Mouse (Mus musculus) G1E (cell line): ENCODE results near the gene 4632433K11Rik. TPM values are rescaled to one million over a fixed set of nuclear protein-coding genes. Genes with fewer than 3 reads are reported as not detected.

Source experiments
- ATAC-seq: 2 replicates; pipeline ENCODE4 v1.8.0; 2016; ENCODE audit warnings: mild to moderate bottlenecking; ENCODE audit not compliant: insufficient number of reproducible peaks, poor library complexity, low FRiP score, severe bottlenecking; ENCODE audit errors: extremely low read depth
- DNase-seq: peaks from one replicate; pipeline ENCODE4 v3.0.0; 2012; ENCODE audit warnings: low spot score
- H3K27me3 ChIP-seq: 2 replicates; pipeline ENCODE4 v1.6.1; 2012; ENCODE audit warnings: mild to moderate bottlenecking, low read length, inconsistent platforms; ENCODE audit not compliant: insufficient read depth
- H3K36me3 ChIP-seq: replicated peaks from 2 replicates; pipeline ENCODE3; 2012; ENCODE audit warnings: mild to moderate bottlenecking, inconsistent platforms
- H3K4me1 ChIP-seq: 2 replicates; pipeline ENCODE4 v1.6.1; 2012; ENCODE audit warnings: low read depth, low read length, inconsistent platforms, mixed read lengths; ENCODE audit not compliant: insufficient read depth
- H3K4me3 ChIP-seq: 2 replicates; pipeline ENCODE4 v1.5.1; 2012; ENCODE audit warnings: low read depth, mild to moderate bottlenecking, inconsistent platforms, low read length, moderate library complexity, mixed read lengths
- H3K9me3 ChIP-seq: replicated peaks from 2 replicates; pipeline ENCODE4 v1.6.1; 2012; ENCODE audit warnings: inconsistent platforms
- CTCF ChIP-seq: IDR thresholded peaks from 2 replicates; pipeline ENCODE4 v1.5.1; 2012; ENCODE audit warnings: low read depth, low read length, inconsistent platforms, mixed read lengths
- GATA1 ChIP-seq: IDR thresholded peaks from 2 replicates; pipeline ENCODE4 v1.6.1; 2012; ENCODE audit warnings: borderline replicate concordance, low read length, inconsistent platforms, mixed read lengths
- GATA2 ChIP-seq: IDR thresholded peaks from 2 replicates; pipeline ENCODE4 v1.6.1; 2012; ENCODE audit warnings: low read depth, low read length, inconsistent platforms, borderline replicate concordance
- POLR2AphosphoS5 ChIP-seq: IDR thresholded peaks from 2 replicates; pipeline ENCODE4 v1.6.1; 2012; ENCODE audit warnings: low read depth, low read length, inconsistent platforms; ENCODE audit not compliant: insufficient replicate concordance
- TAL1 ChIP-seq: conservative IDR thresholded peaks from 2 replicates; pipeline ENCODE4 v1.6.1; 2012; ENCODE audit warnings: low read depth, low read length, inconsistent platforms, mixed read lengths
- polyA plus RNA-seq: library from polyadenylated mRNA; stranded (reverse); fragments of >175 nt; gene quantifications from 2 replicates; pipeline ENCODE4 v1.2.3, GENCODE M21; 2012
- total RNA-seq, 2 experiments: library from RNA; stranded (forward) in 1 of 2; stranded (reverse) in 1 of 2; fragments of 200-1000 nt in 1 of 2; fragments of >200 nt in 1 of 2; fragmentation: Nextera tagmentation in 1 of 2; gene quantifications; 2 replicates each; pipeline ENCODE4 v1.2.3; 2014 to 2017

Gene 4632433K11Rik
- total and polyA plus RNA-seq, 3 experiments = 0.98 to 1.2 TPM; not detected in 1

DNA sequence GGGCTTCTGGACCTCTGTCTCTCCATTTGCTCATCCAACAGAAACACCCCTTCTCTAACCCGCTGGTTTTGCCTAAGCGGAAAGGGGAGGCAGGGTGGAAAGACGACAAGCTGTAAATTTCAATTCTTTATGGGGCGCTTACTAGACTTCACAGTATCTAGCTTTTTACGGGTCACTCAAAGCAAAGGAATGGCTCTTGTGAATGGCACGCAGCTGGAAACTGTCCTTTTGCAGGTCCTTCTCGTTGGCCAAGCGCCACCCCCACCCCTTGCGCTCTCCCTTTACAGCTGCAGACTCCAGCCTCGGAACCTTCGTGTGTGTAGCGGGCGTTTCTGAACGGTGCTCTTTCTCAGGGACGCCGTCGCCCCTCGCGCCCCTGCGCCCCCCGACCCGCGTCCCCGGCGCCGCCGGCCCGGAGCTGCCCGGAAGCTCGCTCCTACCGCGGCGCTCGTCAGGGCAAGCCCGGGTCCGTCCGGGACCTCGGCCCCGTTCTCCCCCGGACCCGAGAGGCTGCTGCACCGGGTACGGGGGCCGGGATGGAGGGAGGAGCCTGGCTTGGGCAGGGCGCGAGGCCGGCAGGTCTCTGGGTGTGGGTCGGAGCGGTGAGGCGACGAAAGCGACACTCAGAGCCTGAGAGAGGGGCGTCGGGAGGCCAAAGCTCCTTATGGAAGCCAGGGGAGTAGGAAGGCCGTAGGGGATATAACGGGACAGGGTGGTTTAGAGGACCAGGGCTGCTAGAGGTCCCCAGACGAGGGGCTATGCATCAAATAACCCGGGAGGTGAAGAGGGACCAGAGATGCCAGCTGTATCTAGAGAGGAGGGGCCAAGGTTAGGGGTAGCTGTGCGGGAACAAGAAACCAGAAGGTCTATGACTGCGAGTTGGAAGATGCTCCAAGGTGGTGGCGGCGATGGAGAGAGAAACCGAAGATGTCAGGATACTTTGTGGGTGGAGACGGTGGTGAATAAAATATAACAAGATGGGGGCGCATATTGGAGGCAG lies 17.6 kb downstream of the 4632433K11Rik start, which contains the start of gene Zfp580:
Gene Zfp580 (plus strand): TSS at position 346 of the 1,000 bp plus-strand sequence.
- no peak for DNase-seq
- TF ChIP-seq GATA2 = no peak
- TF ChIP-seq GATA1 = no peak
- no peak for TF ChIP-seq CTCF
- TF ChIP-seq TAL1 = no peak
- TF ChIP-seq POLR2AphosphoS5 = no peak
- H3K4me1 ChIP-seq = 0 out of 2 replicates have a peak, but pooled peaks cover 2% of the 10 kb centered on the region
- ATAC-seq = no peak
- H3K9me3 ChIP-seq = peaks cover 4% of the 10 kb centered on the region; the same call in 1 of the 2 replicates
- H3K4me3 ChIP-seq = no peak within 1 kb of the TSS
- peaks cover 63% of the 10 kb centered on the region for H3K27me3 ChIP-seq
- H3K36me3 ChIP-seq = no peaks in the 10 kb centered on the region

- TF ChIP-seq GATA2 (no peak), POLR2AphosphoS5 (no peak), TAL1 (no peak), GATA1 (no peak), CTCF (no peak)
- H3K4me1 ChIP-seq = peaks cover 6% of the 10 kb centered on the region; the same call in 1 of the 2 replicates
- no peak overlapping the region for H3K4me3 ChIP-seq
- peaks cover 73% of the 10 kb centered on the region for H3K27me3 ChIP-seq
- no peaks in the 10 kb centered on the region for H3K36me3 ChIP-seq
- no peak for ATAC-seq
- H3K9me3 ChIP-seq = peaks cover 4% of the 10 kb centered on the region; the same call in 1 of the 2 replicates
- no peak for DNase-seq
Observed at GRCm38 (mm10) chr7:5052438-5052837, 18.5 kb downstream of the 4632433K11Rik start.

- Histone ChIP-seq H3K4me3 (0 out of 2 replicates have a peak overlapping the region, but pooled peaks have one; percentile 1), H3K36me3 (no peaks in the 10 kb centered on the region), H3K27me3 (peaks cover 78% of the 10 kb centered on the region), H3K9me3 (peaks cover 4% of the 10 kb centered on the region; the same call in 1 of the 2 replicates), H3K4me1 (peaks cover 6% of the 10 kb centered on the region; the same call in 1 of the 2 replicates)
- no peak for ATAC-seq
- TF ChIP-seq GATA1 (no peak), POLR2AphosphoS5 (no peak), GATA2 (no peak), CTCF (no peak), TAL1 (no peak)
- no peak for DNase-seq
Observed at GRCm38 (mm10) chr7:5052931-5053343, 19.0 kb downstream of the 4632433K11Rik start.

- peaks cover 4% of the 10 kb centered on the region; the same call in 1 of the 2 replicates for H3K9me3 ChIP-seq
- no peak overlapping the region for H3K4me3 ChIP-seq
- no peak for DNase-seq
- no peak for ATAC-seq
- no peaks in the 10 kb centered on the region for H3K36me3 ChIP-seq
- H3K4me1 ChIP-seq = peaks cover 6% of the 10 kb centered on the region; the same call in 1 of the 2 replicates
- peaks cover 77% of the 10 kb centered on the region for H3K27me3 ChIP-seq
- TF ChIP-seq CTCF (no peak), TAL1 (no peak), POLR2AphosphoS5 (no peak), GATA1 (no peak), GATA2 (no peak)
Observed at GRCm38 (mm10) chr7:5053456-5054179, 19.7 kb downstream of the 4632433K11Rik start.

GRCm38 (mm10) chr7:5056651-5057263 lies 22.8 kb downstream of the 4632433K11Rik start:
- H3K9me3 ChIP-seq = peaks cover 4% of the 10 kb centered on the region; the same call in 1 of the 2 replicates
- no peak overlapping the region for H3K4me3 ChIP-seq
- DNase-seq = no peak
- ATAC-seq = no peak
- peaks cover 5% of the 10 kb centered on the region for H3K36me3 ChIP-seq
- H3K4me1 ChIP-seq = peaks cover 21% of the 10 kb centered on the region
- peaks cover 59% of the 10 kb centered on the region for H3K27me3 ChIP-seq
- TF ChIP-seq GATA2 = no peak
- no peak for TF ChIP-seq TAL1
- no peak for TF ChIP-seq POLR2AphosphoS5
- TF ChIP-seq CTCF = no peak
- no peak for TF ChIP-seq GATA1
